Comparison of ENCODE assay signal across 8 mouse cellular contexts in genomic region chr8:75083846-75084245, GRCm38 (mm10). TPM values are rescaled to one million over a fixed set of nuclear protein-coding genes. Genes with fewer than 3 reads are reported as not detected.
DNase-seq lines count a peak whose midpoint lies in the region; ATAC-seq and TF ChIP-seq lines count a peak whose summit lies in the region.

No protein-coding gene starts in this region.

- H3K4me3 ChIP-seq in forebrain, embryonic 10.5 days, result peak overlapping the region; percentile 37
- H3K4me3 ChIP-seq in heart, embryonic 15.5 days, result peak overlapping the region; percentile 45
- H3K4me3 ChIP-seq in liver, embryonic 14.5 days (ENCODE audit: insufficient read depth in 1 of 2, low read depth in 2 of 2, low read length in 2 of 2), result peak overlapping the region; percentile 52 to 64
- H3K4me3 ChIP-seq in neural tube, embryonic 11.5 days (ENCODE audit: low read depth, low read length), result no peak overlapping the region
- peak overlapping the region; percentile 12; the same call in 1 of the 2 replicates for H3K4me3 ChIP-seq in stomach, postnatal 0 days (ENCODE audit: low read depth, low read length)

- ATAC-seq in heart, embryonic 15.5 days (replicated peaks; ENCODE audit: insufficient number of reproducible peaks, insufficient read depth, low FRiP score, low read depth), result peak; percentile 94
- ATAC-seq in liver, embryonic 14.5 days (ENCODE audit: insufficient read depth), result peak; percentile 93
- peak; percentile 87 for ATAC-seq in neural tube, embryonic 11.5 days (ENCODE audit: insufficient read depth, low FRiP score, low TSS enrichment)
- peak; percentile 97 for ATAC-seq in stomach, postnatal 0 days (ENCODE audit: low FRiP score, low TSS enrichment)

- WGBS in forebrain, embryonic 10.5 days, result 8% methylated on average over 17 of the region's 17 CpGs
- 3% methylated on average over 17 of the region's 17 CpGs for WGBS in heart, embryonic 15.5 days
- 4% methylated on average over 15 of the region's 17 CpGs for WGBS in liver, embryonic 14.5 days (ENCODE audit: insufficient replicate concordance)
- WGBS in neural tube, embryonic 11.5 days, result 7% methylated on average over 17 of the region's 17 CpGs
- under 1% methylated on average over 16 of the region's 17 CpGs for WGBS in stomach, postnatal 0 days

- no peak for TF ChIP-seq CTCF in liver, embryonic 14.5 days (IDR thresholded peaks at IDR 0.05; ENCODE audit: low read depth)
- peak; percentile 17; the same call in 1 of the 2 replicates for TF ChIP-seq CTCF in stomach, postnatal 0 days (IDR thresholded peaks at IDR 0.05; ENCODE audit: low read depth)

- peak; percentile 84 for TF ChIP-seq EP300 in liver, embryonic 14.5 days (IDR thresholded peaks at IDR 0.05; ENCODE audit: low read depth)
- TF ChIP-seq EP300 in stomach, postnatal 0 days (optimal IDR thresholded peaks at IDR 0.05), result peak; percentile 52

- H3K4me2 ChIP-seq in heart, embryonic 15.5 days, result peak overlapping the region; percentile 60
- peak overlapping the region; percentile 79 for H3K4me2 ChIP-seq in liver, embryonic 14.5 days (ENCODE audit: low read depth)
- peak overlapping the region; percentile 31 for H3K4me2 ChIP-seq in neural tube, embryonic 11.5 days (ENCODE audit: low read depth)
- peak overlapping the region; percentile 45 for H3K4me2 ChIP-seq in stomach, postnatal 0 days (replicated peaks; ENCODE audit: low read depth)

- no peaks in the 10 kb centered on the region for H3K9me3 ChIP-seq in forebrain, embryonic 10.5 days
- H3K9me3 ChIP-seq in heart, embryonic 15.5 days (replicated peaks), result no peaks in the 10 kb centered on the region
- no peaks in the 10 kb centered on the region for H3K9me3 ChIP-seq in liver, embryonic 14.5 days (ENCODE audit: control insufficient read depth, low read length)
- H3K9me3 ChIP-seq in neural tube, embryonic 11.5 days (ENCODE audit: control insufficient read depth, low read length), result no peaks in the 10 kb centered on the region
- no peaks in the 10 kb centered on the region for H3K9me3 ChIP-seq in stomach, postnatal 0 days (ENCODE audit: control insufficient read depth, low read length)

- H3K36me3 ChIP-seq in forebrain, embryonic 10.5 days (replicated peaks), result no peaks in the 10 kb centered on the region
- no peaks in the 10 kb centered on the region for H3K36me3 ChIP-seq in heart, embryonic 15.5 days
- no peaks in the 10 kb centered on the region for H3K36me3 ChIP-seq in liver, embryonic 14.5 days (replicated peaks; ENCODE audit: control insufficient read depth, insufficient read depth, low read depth)
- H3K36me3 ChIP-seq in neural tube, embryonic 11.5 days (ENCODE audit: control insufficient read depth, insufficient read depth, low read length), result no peaks in the 10 kb centered on the region
- H3K36me3 ChIP-seq in stomach, postnatal 0 days (ENCODE audit: control insufficient read depth, insufficient read depth, low read length), result no peaks in the 10 kb centered on the region

- no peaks in the 10 kb centered on the region for H3K27me3 ChIP-seq in forebrain, embryonic 10.5 days (ENCODE audit: poor library complexity, severe bottlenecking)
- no peaks in the 10 kb centered on the region for H3K27me3 ChIP-seq in heart, embryonic 15.5 days
- no peaks in the 10 kb centered on the region for H3K27me3 ChIP-seq in liver, embryonic 14.5 days (ENCODE audit: control insufficient read depth, insufficient read depth, low read length)
- no peaks in the 10 kb centered on the region for H3K27me3 ChIP-seq in neural tube, embryonic 11.5 days (ENCODE audit: control insufficient read depth, insufficient read depth, low read length)
- no peaks in the 10 kb centered on the region for H3K27me3 ChIP-seq in stomach, postnatal 0 days (ENCODE audit: control insufficient read depth, insufficient read depth, low read length)

- H3K27ac ChIP-seq in forebrain, embryonic 10.5 days, result peak overlapping the region; percentile 41
- peak overlapping the region; percentile 47; the same call in 1 of the 2 replicates for H3K27ac ChIP-seq in heart, embryonic 15.5 days
- peak overlapping the region; percentile 90 for H3K27ac ChIP-seq in liver, embryonic 14.5 days
- no peak overlapping the region for H3K27ac ChIP-seq in neural tube, embryonic 11.5 days (ENCODE audit: low read depth, low read length)
- no peak overlapping the region for H3K27ac ChIP-seq in stomach, postnatal 0 days (replicated peaks)

- DNase-seq in CD4-positive, CD25-positive, alpha-beta regulatory T cell, adult 2 months (ENCODE audit: low read depth, low spot score), result peak; percentile 73
- peak; percentile 89 for DNase-seq in c-Kit-positive CD71-negative TER-119-negative erythroid progenitor cells, embryonic 14.5 days (ENCODE audit: low read depth)
- DNase-seq in forebrain, embryonic 10.5 days (ENCODE audit: extremely low spot score, low spot score), result peak; percentile 91
- peak; percentile 97 for DNase-seq in kidney, postnatal 25 days
- peak; percentile 96 to 98 (median 96) for DNase-seq in liver, embryonic 14.5 days (ENCODE audit: low read depth in 3 of 3, low spot score in 3 of 3)
- peak; percentile 90 for DNase-seq in neural tube, embryonic 11.5 days (ENCODE audit: low spot score)
- DNase-seq in stomach, postnatal 0 days (ENCODE audit: low spot score), result peak; percentile 96

- H3K4me1 ChIP-seq in forebrain, embryonic 10.5 days, result peaks cover 12% of the 10 kb centered on the region
- H3K4me1 ChIP-seq in heart, embryonic 15.5 days (replicated peaks), result peaks cover 7% of the 10 kb centered on the region
- H3K4me1 ChIP-seq in liver, embryonic 14.5 days (replicated peaks; ENCODE audit: control insufficient read depth in 2 of 2, insufficient read depth in 2 of 2, low read length in 1 of 2), result peaks cover 34 to 46% of the 10 kb centered on the region in 2 experiments
- no peaks in the 10 kb centered on the region for H3K4me1 ChIP-seq in neural tube, embryonic 11.5 days (ENCODE audit: control insufficient read depth, insufficient read depth, low read length)
- no peaks in the 10 kb centered on the region for H3K4me1 ChIP-seq in stomach, postnatal 0 days (replicated peaks; ENCODE audit: control insufficient read depth, insufficient read depth)

- no peak overlapping the region for H3K9ac ChIP-seq in heart, embryonic 15.5 days
- H3K9ac ChIP-seq in liver, embryonic 14.5 days (replicated peaks), result peak overlapping the region; percentile 81
- no peak overlapping the region for H3K9ac ChIP-seq in neural tube, embryonic 11.5 days (ENCODE audit: low read length)
- 0 out of 2 replicates have a peak overlapping the region, but pooled peaks have one; percentile 31 for H3K9ac ChIP-seq in stomach, postnatal 0 days (ENCODE audit: low read length)

RNA-seq across cellular contexts. Expression of gene Hmox1, which starts 9.6 kb away (rescaled TPM):
- 19.7 and 23.2 TPM in 2 replicates for polyA plus RNA-seq in forebrain, embryonic 10.5 days (2016; fragmentation: Nextera tagmentation; extraction: Ambion mirVana)
- polyA plus RNA-seq in heart, embryonic 15.5 days (2015; fragmentation: Nextera tagmentation; extraction: Ambion mirVana), result 16.3 and 23.6 TPM in 2 replicates
- 87.2 and 91.8 TPM in 2 replicates for polyA plus RNA-seq in liver, embryonic 14.5 days (2012; rRNA removed)
- 57.7 and 61.7 TPM in 2 replicates for polyA plus RNA-seq in liver, embryonic 14.5 days (2014; fragmentation: Nextera tagmentation; extraction: Ambion mirVana)
- 15.9 and 16.1 TPM in 2 replicates for polyA plus RNA-seq in neural tube, embryonic 11.5 days (2014; fragmentation: Nextera tagmentation; extraction: Ambion mirVana)
- 59.0 and 61.4 TPM in 2 replicates for polyA plus RNA-seq in stomach, postnatal 0 days (2015; fragmentation: Nextera tagmentation; extraction: Ambion mirVana)

RNA-seq across cellular contexts. Expression of gene Mcm5, which starts 25.5 kb away (rescaled TPM):
- 360 and 365 TPM in 2 replicates for polyA plus RNA-seq in forebrain, embryonic 10.5 days (2016; fragmentation: Nextera tagmentation; extraction: Ambion mirVana)
- polyA plus RNA-seq in heart, embryonic 15.5 days (2015; fragmentation: Nextera tagmentation; extraction: Ambion mirVana), result 56.2 and 92.8 TPM in 2 replicates
- polyA plus RNA-seq in liver, embryonic 14.5 days (2012; rRNA removed), result 115 and 126 TPM in 2 replicates
- polyA plus RNA-seq in liver, embryonic 14.5 days (2014; fragmentation: Nextera tagmentation; extraction: Ambion mirVana), result 145 and 158 TPM in 2 replicates
- 193 and 204 TPM in 2 replicates for polyA plus RNA-seq in neural tube, embryonic 11.5 days (2014; fragmentation: Nextera tagmentation; extraction: Ambion mirVana)
- polyA plus RNA-seq in stomach, postnatal 0 days (2015; fragmentation: Nextera tagmentation; extraction: Ambion mirVana), result 29.2 and 29.4 TPM in 2 replicates

RNA-seq across cellular contexts. Expression of gene Tom1, which starts 50.3 kb away (rescaled TPM):
- polyA plus RNA-seq in forebrain, embryonic 10.5 days (2016; fragmentation: Nextera tagmentation; extraction: Ambion mirVana), result 28.9 and 30.0 TPM in 2 replicates
- polyA plus RNA-seq in heart, embryonic 15.5 days (2015; fragmentation: Nextera tagmentation; extraction: Ambion mirVana), result 41.3 and 46.9 TPM in 2 replicates
- 5.9 and 6.1 TPM in 2 replicates for polyA plus RNA-seq in liver, embryonic 14.5 days (2012; rRNA removed)
- polyA plus RNA-seq in liver, embryonic 14.5 days (2014; fragmentation: Nextera tagmentation; extraction: Ambion mirVana), result 9.2 and 9.6 TPM in 2 replicates
- polyA plus RNA-seq in neural tube, embryonic 11.5 days (2014; fragmentation: Nextera tagmentation; extraction: Ambion mirVana), result 31.1 and 38.6 TPM in 2 replicates
- polyA plus RNA-seq in stomach, postnatal 0 days (2015; fragmentation: Nextera tagmentation; extraction: Ambion mirVana), result 39.2 and 45.6 TPM in 2 replicates

Comparison
In these comparisons a context has a peak if more than half of its experiments do, and no peak if none do; other contexts are left out.
1. H3K27ac ChIP-seq: peak in forebrain, embryonic 10.5 days (single experiment), heart, embryonic 15.5 days (single experiment) and liver, embryonic 14.5 days (single experiment); none in neural tube, embryonic 11.5 days (single experiment) and stomach, postnatal 0 days (single experiment).
2. H3K9ac ChIP-seq: peak in liver, embryonic 14.5 days (single experiment) and stomach, postnatal 0 days (single experiment); none in heart, embryonic 15.5 days (single experiment) and neural tube, embryonic 11.5 days (single experiment).
3. Peak in every context shown above with its lines, with median percentiles within 50 percentile points of each other: DNase-seq, ATAC-seq and H3K4me2 ChIP-seq.